14 mouse cellular contexts compared by ENCODE assay signal in genomic region chr12:49480656-49481055, GRCm38 (mm10).
DNase-seq lines count a peak whose midpoint lies in the region; ATAC-seq and TF ChIP-seq lines count a peak whose summit lies in the region.
"Had no signal": no experiment of that assay in that cellular context is flagged by ENCODE, and none has a peak within 500 bp of the region (broad histone marks: within the 10 kb centered on the region; RNA-seq: fewer than 3 reads in every experiment).

No protein-coding gene starts in this region.

- H3K9ac ChIP-seq in neural tube, embryonic 11.5 days (ENCODE audit: low read length), result no peak overlapping the region
- H3K9ac ChIP-seq in neural tube, embryonic 15.5 days (replicated peaks), result no peak overlapping the region
- H3K9ac ChIP-seq in hindbrain, postnatal 0 days (replicated peaks; ENCODE audit: low read length), result no peak overlapping the region
- H3K9ac ChIP-seq in kidney, embryonic 14.5 days (ENCODE audit: low read depth, low read length), result no peak overlapping the region
- H3K9ac ChIP-seq: liver, embryonic 12.5 days; neural tube, embryonic 13.5 days had no signal

- H3K79me2 ChIP-seq in myocyte (ENCODE audit: control insufficient read depth, insufficient read depth), result no peaks in the 10 kb centered on the region

- peak; percentile 1 to 7 for DNase-seq in cerebellum, postnatal 10 days
- no peak for DNase-seq in cerebellum, postnatal 14 days
- DNase-seq in neural tube, embryonic 11.5 days (ENCODE audit: low spot score), result peak; percentile 10
- peak; percentile 8 for DNase-seq in hindbrain, postnatal 0 days (ENCODE audit: low spot score)
- DNase-seq in cerebellum, adult 11-12 months, result no peak
- DNase-seq: heart, postnatal 14 days; kidney, postnatal 10 days; thymus, postnatal 4 days had no signal

- H3K9me3 ChIP-seq in neural tube, embryonic 11.5 days (ENCODE audit: control insufficient read depth, low read length), result no peaks in the 10 kb centered on the region
- no peaks in the 10 kb centered on the region for H3K9me3 ChIP-seq in neural tube, embryonic 15.5 days (replicated peaks)
- no peaks in the 10 kb centered on the region for H3K9me3 ChIP-seq in hindbrain, postnatal 0 days (ENCODE audit: low read length)
- no peaks in the 10 kb centered on the region for H3K9me3 ChIP-seq in kidney, embryonic 14.5 days (ENCODE audit: control insufficient read depth, low read length)
- H3K9me3 ChIP-seq: liver, embryonic 12.5 days; neural tube, embryonic 13.5 days had no signal

- ATAC-seq in neural tube, embryonic 11.5 days (ENCODE audit: insufficient read depth, low FRiP score, low TSS enrichment), result no peak
- no peak for ATAC-seq in neural tube, embryonic 15.5 days (ENCODE audit: low FRiP score)
- ATAC-seq in hindbrain, postnatal 0 days, result no peak
- no peak for ATAC-seq in kidney, embryonic 14.5 days (ENCODE audit: low FRiP score, low TSS enrichment)
- ATAC-seq: liver, embryonic 12.5 days had no signal

- no peak for TF ChIP-seq POLR2A in myocyte (IDR thresholded peaks at IDR 0.05; ENCODE audit: insufficient read length, low read depth)

- no peaks in the 10 kb centered on the region for H3K36me3 ChIP-seq in neural tube, embryonic 11.5 days (ENCODE audit: control insufficient read depth, insufficient read depth, low read length)
- no peaks in the 10 kb centered on the region for H3K36me3 ChIP-seq in neural tube, embryonic 15.5 days
- H3K36me3 ChIP-seq in hindbrain, postnatal 0 days (ENCODE audit: insufficient read depth, low read length), result no peaks in the 10 kb centered on the region
- H3K36me3 ChIP-seq in myocyte (ENCODE audit: control insufficient read depth, insufficient read depth), result no peaks in the 10 kb centered on the region
- no peaks in the 10 kb centered on the region for H3K36me3 ChIP-seq in kidney, embryonic 14.5 days (ENCODE audit: control insufficient read depth, insufficient read depth, low read length)
- H3K36me3 ChIP-seq: liver, embryonic 12.5 days; neural tube, embryonic 13.5 days had no signal

- H3K4me2 ChIP-seq in neural tube, embryonic 11.5 days (ENCODE audit: low read depth), result no peak overlapping the region
- no peak overlapping the region for H3K4me2 ChIP-seq in neural tube, embryonic 15.5 days
- H3K4me2 ChIP-seq in hindbrain, postnatal 0 days (ENCODE audit: low read depth, low read length), result peak overlapping the region; percentile 36
- peak overlapping the region; percentile 15 for H3K4me2 ChIP-seq in myocyte (ENCODE audit: low read depth)
- H3K4me2 ChIP-seq in kidney, embryonic 14.5 days (replicated peaks; ENCODE audit: low read depth, low read length), result no peak overlapping the region
- H3K4me2 ChIP-seq: liver, embryonic 12.5 days had no signal

- no peak overlapping the region for H3ac ChIP-seq in myocyte (ENCODE audit: control insufficient read depth, insufficient read length)

- H3K4me3 ChIP-seq in neural tube, embryonic 11.5 days (ENCODE audit: low read depth, low read length), result no peak overlapping the region
- H3K4me3 ChIP-seq in neural tube, embryonic 15.5 days (replicated peaks), result no peak overlapping the region
- H3K4me3 ChIP-seq in hindbrain, postnatal 0 days (ENCODE audit: low read length), result no peak overlapping the region
- no peak overlapping the region for H3K4me3 ChIP-seq in myocyte
- H3K4me3 ChIP-seq in kidney, embryonic 14.5 days (ENCODE audit: low read length), result no peak overlapping the region
- H3K4me3 ChIP-seq: liver, embryonic 12.5 days; neural tube, embryonic 13.5 days had no signal

- no peaks in the 10 kb centered on the region for H3K27me3 ChIP-seq in neural tube, embryonic 11.5 days (ENCODE audit: control insufficient read depth, insufficient read depth, low read length)
- H3K27me3 ChIP-seq in neural tube, embryonic 15.5 days (replicated peaks), result no peaks in the 10 kb centered on the region
- H3K27me3 ChIP-seq in hindbrain, postnatal 0 days (ENCODE audit: insufficient read depth, low read length), result no peaks in the 10 kb centered on the region
- H3K27me3 ChIP-seq in myocyte (ENCODE audit: control insufficient read depth, insufficient read depth, insufficient read length), result no peaks in the 10 kb centered on the region
- H3K27me3 ChIP-seq in kidney, embryonic 14.5 days (ENCODE audit: control insufficient read depth, insufficient read depth, low read length), result no peaks in the 10 kb centered on the region
- H3K27me3 ChIP-seq: liver, embryonic 12.5 days had no signal

- H3K4me1 ChIP-seq in neural tube, embryonic 11.5 days (ENCODE audit: control insufficient read depth, insufficient read depth, low read length), result no peaks in the 10 kb centered on the region
- no peaks in the 10 kb centered on the region for H3K4me1 ChIP-seq in neural tube, embryonic 15.5 days
- H3K4me1 ChIP-seq in hindbrain, postnatal 0 days (ENCODE audit: insufficient read depth, low read length), result no peaks in the 10 kb centered on the region
- no peaks in the 10 kb centered on the region for H3K4me1 ChIP-seq in kidney, embryonic 14.5 days (ENCODE audit: control insufficient read depth, insufficient read depth, low read length)
- H3K4me1 ChIP-seq: liver, embryonic 12.5 days had no signal

- no peak overlapping the region for H3K27ac ChIP-seq in neural tube, embryonic 11.5 days (ENCODE audit: low read depth, low read length)
- no peak overlapping the region for H3K27ac ChIP-seq in neural tube, embryonic 15.5 days (replicated peaks)
- no peak overlapping the region for H3K27ac ChIP-seq in hindbrain, postnatal 0 days
- no peak overlapping the region for H3K27ac ChIP-seq in kidney, embryonic 14.5 days (ENCODE audit: low read depth, low read length)
- H3K27ac ChIP-seq: liver, embryonic 12.5 days; macrophage; neural tube, embryonic 13.5 days had no signal

- WGBS in neural tube, embryonic 11.5 days, result 71% methylated on average over 3 of the region's 3 CpGs
- WGBS in neural tube, embryonic 15.5 days, result 39% methylated on average over 3 of the region's 3 CpGs
- WGBS in hindbrain, postnatal 0 days, result 39% methylated on average over 3 of the region's 3 CpGs
- 74% methylated on average over 3 of the region's 3 CpGs for WGBS in kidney, embryonic 14.5 days

- no peak for TF ChIP-seq CTCF in hindbrain, postnatal 0 days (IDR thresholded peaks at IDR 0.05; ENCODE audit: low read depth)

TF ChIP-seq in myocyte, 11 proteins besides CTCF, POLR2A, EP300 and RAD21:
- TF ChIP-seq TCF3 (IDR thresholded peaks at IDR 0.05; ENCODE audit: insufficient read length, low read depth) (no peak), POLR2AphosphoS2 (IDR thresholded peaks at IDR 0.05; ENCODE audit: insufficient read length, low read depth) (no peak), E2F4 (IDR thresholded peaks at IDR 0.05; ENCODE audit: insufficient read depth) (no peak), MYOD1 (IDR thresholded peaks at IDR 0.05; ENCODE audit: control insufficient read depth in 1 of 3, insufficient read length in 2 of 3, low read depth in 2 of 3) (no peak), TCF12 (IDR thresholded peaks at IDR 0.05; ENCODE audit: insufficient read depth, poor library complexity, severe bottlenecking) (no peak), MYOG (IDR thresholded peaks at IDR 0.05; ENCODE audit: control insufficient read depth in 1 of 3, insufficient read depth in 1 of 3, insufficient read length in 2 of 3, low read depth in 2 of 3) (no peak)

Comparison
In these comparisons a context has a peak if more than half of its experiments do, and no peak if none do; other contexts are left out.
1. DNase-seq: peak in cerebellum, postnatal 10 days (2 of 2), neural tube, embryonic 11.5 days (single experiment) and hindbrain, postnatal 0 days (single experiment); none in cerebellum, postnatal 14 days (0 of 2) and cerebellum, adult 11-12 months (single experiment).
2. H3K4me2 ChIP-seq: peak in hindbrain, postnatal 0 days (single experiment) and myocyte (single experiment); none in neural tube, embryonic 11.5 days (single experiment), neural tube, embryonic 15.5 days (single experiment) and kidney, embryonic 14.5 days (single experiment).